Mouse (Mus musculus): ENCODE data around the gene Pls3.
"Not testable (repeated sequence)": the region's sequence is repeated elsewhere in the genome, so short reads cannot be mapped to it uniquely, and the experiment has no call there.

The Pls3 gene

GRCm38 (mm10) chrX:75777461-75777860 is 97.5 kb downstream of the Pls3 start:
- no peak for DNase-seq (ENCODE audit: low read depth, low spot score)

GRCm38 (mm10) chrX:75764794-75765328 is 110.1 kb downstream of the Pls3 start:
- DNase-seq (ENCODE audit: low read depth, low spot score), result no peak

DNA sequence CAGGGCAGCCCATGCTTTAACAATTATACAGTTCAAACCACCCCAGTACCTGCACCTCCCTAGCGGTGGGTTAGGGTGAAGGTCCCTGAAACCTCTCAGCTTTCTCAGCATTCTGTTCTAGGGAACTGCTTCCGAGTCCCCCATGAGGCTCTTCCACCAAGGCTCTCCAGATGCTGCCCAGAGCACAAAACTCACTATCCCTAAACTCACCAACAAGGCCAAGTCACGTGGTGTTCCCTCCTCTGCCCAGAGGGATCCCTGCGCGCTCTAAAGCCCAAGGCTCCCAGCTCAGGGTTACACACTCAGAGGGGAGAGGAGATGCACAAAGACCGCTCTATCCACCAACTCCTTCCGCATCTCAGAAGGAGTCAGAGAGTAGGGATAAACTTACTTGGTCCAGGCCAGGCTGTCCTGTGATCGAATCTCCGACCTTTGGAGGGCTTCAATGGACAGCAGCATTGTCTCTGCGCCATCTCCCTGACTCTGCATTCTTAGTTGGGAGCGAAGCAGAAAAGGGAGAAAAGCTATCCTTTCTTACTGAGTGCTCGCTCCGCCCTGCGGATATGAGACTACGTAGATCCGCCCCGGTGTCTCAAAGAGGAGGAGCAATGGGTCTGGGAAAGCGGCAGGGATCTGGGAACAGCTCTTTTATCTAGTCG is 110.7 kb downstream of the Pls3 start:
- DNase-seq (ENCODE audit: low read depth, low spot score), result no peak

GRCm38 (mm10) chrX:75759461-75759860 is 115.5 kb downstream of the Pls3 start:
- DNase-seq (ENCODE audit: low read depth, low spot score), result not testable (repeated sequence)

DNA sequence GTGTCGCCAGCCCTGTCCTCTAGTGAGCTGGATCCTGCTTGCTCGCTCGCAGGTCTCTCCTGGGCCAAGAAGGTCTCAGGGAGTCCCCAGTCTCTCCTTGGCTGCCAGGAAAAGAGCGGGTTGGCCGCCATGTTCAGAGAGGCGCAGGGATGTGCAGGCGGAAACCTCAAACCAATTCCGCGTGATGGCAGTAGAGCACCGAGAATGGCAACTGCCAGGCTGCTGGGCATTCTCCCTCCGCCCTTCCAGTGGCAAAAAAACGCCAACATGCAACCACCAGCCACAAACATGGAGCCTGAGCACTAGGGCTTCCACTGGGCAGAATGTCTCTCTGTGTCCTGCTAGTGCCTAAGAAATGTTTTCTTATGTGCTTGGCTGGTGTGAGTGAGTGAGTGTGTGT is 115.9 kb downstream of the Pls3 start:
- not testable (repeated sequence) for DNase-seq (ENCODE audit: low read depth, low spot score)

DNA sequence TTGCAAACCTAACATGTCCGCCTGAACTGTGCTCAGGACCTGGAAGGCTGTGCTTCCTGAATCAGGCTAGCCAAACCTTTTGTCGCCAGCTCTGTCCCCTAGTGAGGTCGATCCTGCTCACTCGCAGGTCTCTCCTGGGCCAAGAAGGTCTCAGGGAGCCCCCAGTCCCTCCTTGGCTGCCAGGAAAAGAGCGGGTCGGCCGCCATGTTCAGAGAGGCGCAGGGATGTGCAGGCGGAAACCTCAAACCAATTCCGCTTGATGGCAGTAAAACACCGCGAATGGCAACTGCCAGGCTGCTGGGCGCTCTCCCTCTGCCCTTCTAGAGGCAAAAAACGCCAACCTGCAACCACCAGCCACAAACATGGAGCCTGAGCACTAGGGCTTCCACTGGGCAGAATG is 117.0 kb downstream of the Pls3 start:
- DNase-seq (ENCODE audit: low read depth, low spot score), result not testable (repeated sequence)

- not testable (repeated sequence) for DNase-seq (ENCODE audit: low read depth, low spot score)
Observed at GRCm38 (mm10) chrX:75754531-75754930, 120.5 kb downstream of the Pls3 start.

DNA sequence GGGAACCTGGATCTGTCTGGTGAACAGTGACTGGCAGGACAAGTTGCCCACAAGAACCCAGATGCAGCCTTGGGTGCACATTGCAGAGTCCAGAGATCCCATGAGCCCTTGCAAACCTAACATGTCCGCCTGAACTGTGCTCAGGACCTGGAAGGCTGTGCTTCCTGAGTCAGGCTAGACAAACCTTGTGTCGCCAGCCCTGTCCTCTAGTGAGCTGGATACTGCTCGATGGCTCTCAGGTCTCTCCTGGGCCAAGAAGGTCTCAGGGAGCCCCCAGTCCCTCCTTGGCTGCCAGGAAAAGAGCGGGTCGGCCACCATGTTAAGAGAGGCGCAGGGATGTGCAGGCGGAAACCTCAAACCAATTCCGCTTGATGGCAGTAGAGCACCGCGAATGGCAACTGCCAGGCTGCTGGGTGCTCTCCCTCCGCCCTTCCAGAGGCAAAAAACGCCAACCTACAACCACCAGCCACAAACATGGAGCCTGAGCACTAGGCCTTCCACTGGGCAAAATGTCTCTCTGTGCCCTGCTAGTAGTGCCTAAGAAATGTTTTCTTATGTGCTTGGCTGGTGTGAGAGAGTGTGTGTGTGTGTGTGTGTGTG is 124.8 kb downstream of the Pls3 start:
- not testable (repeated sequence) for DNase-seq (ENCODE audit: low read depth, low spot score)

DNA sequence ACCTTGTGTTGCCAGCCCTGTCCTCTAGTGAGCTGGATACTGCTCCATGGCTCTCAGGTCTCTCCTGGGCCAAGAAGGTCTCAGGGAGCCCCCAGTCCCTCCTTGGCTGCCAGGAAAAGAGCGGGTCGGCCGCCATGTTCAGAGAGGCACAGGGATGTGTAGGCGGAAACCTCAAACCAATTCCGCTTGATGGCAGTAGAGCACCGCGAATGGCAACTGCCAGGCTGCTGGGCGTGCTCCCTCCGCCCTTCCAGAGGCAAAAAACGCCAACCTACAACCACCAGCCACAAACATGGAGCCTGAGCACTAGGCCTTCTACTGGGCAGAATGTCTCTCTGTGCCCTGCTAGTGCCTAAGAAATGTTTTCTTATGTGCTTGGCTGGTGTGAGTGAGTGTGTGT is 125.7 kb downstream of the Pls3 start:
- DNase-seq (ENCODE audit: low read depth, low spot score), result not testable (repeated sequence)

- DNase-seq (ENCODE audit: low read depth, low spot score), result not testable (repeated sequence)
Observed at GRCm38 (mm10) chrX:75744466-75744865, 130.5 kb downstream of the Pls3 start.

DNA sequence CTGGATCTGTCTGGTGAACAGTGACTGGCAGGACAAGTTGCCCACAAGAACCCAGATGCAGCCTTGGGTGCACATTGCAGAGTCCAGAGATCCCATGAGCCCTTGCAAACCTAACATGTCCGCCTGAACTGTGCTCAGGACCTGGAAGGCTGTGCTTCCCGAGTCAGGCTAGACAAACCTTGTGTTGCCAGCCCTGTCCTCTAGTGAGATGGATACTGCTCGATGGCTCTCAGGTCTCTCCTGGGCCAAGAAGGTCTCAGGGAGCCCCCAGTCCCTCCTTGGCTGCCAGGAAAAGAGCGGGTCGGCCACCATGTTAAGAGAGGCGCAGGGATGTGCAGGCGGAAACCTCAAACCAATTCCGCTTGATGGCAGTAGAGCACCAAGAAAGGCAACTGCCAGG is 135.5 kb downstream of the Pls3 start:
- not testable (repeated sequence) for DNase-seq (ENCODE audit: low read depth, low spot score)

Data from c-Kit-negative CD71-positive TER-119-positive erythroid progenitor cells, embryonic 14.5 days (primary cell).